Mouse (Mus musculus) liver, adult 2 months (tissue): ENCODE measurements around the gene Rspry1. TPM values are rescaled to one million over a fixed set of nuclear protein-coding genes. Genes with fewer than 3 reads are reported as not detected.

ENCODE experiments used
- DNase-seq: peaks from one replicate; pipeline ENCODE4 v3.0.0-alpha.2; 2011; ENCODE audit warnings: low read depth, low spot score; ENCODE audit errors: extremely low read depth
- H3K27ac ChIP-seq: fragments of 200-500 bp; replicated peaks from 2 replicates; pipeline ENCODE4 v1.5.1; 2012; ENCODE audit warnings: low read depth, mild to moderate bottlenecking, control low read depth, inconsistent platforms, low read length; ENCODE audit not compliant: insufficient read depth
- H3K27me3 ChIP-seq: fragments of 200-500 bp; 2 replicates; pipeline ENCODE4 v1.6.1; 2012; ENCODE audit warnings: mild to moderate bottlenecking, moderate library complexity, low read length, inconsistent platforms; ENCODE audit not compliant: control insufficient read depth, insufficient read depth
- H3K36me3 ChIP-seq: fragments of 200-500 bp; 2 replicates; pipeline ENCODE4 v1.6.1; 2012; ENCODE audit warnings: low read length, inconsistent platforms; ENCODE audit not compliant: control insufficient read depth, insufficient read depth
- H3K4me1 ChIP-seq: fragments of 200-500 bp; 2 replicates; pipeline ENCODE4 v1.6.1; 2011; ENCODE audit warnings: low read length; ENCODE audit not compliant: control insufficient read depth, insufficient read depth
- H3K4me3 ChIP-seq: fragments of 200-500 bp; 2 replicates; pipeline ENCODE4 v1.5.1; 2011; ENCODE audit warnings: low read depth, mild to moderate bottlenecking, control low read depth, low read length, moderate library complexity; ENCODE audit not compliant: insufficient read depth
- H3K79me2 ChIP-seq: fragments of 200-500 bp; 2 replicates; pipeline ENCODE4 v1.6.1; 2012; ENCODE audit warnings: inconsistent platforms, mild to moderate bottlenecking, low read length, moderate library complexity; ENCODE audit not compliant: control insufficient read depth, insufficient read depth
- H3K9ac ChIP-seq: fragments of 200-500 bp; 2 replicates; pipeline ENCODE4 v1.6.1; 2012; ENCODE audit warnings: low read depth, mild to moderate bottlenecking, control low read depth, inconsistent platforms, low read length
- CTCF ChIP-seq: fragments of 200-500 bp; IDR thresholded peaks from 2 replicates; pipeline ENCODE4 v1.5.1; 2011; ENCODE audit warnings: low read depth, low read length, control low read depth
- POLR2A ChIP-seq: fragments of 200-500 bp; IDR thresholded peaks from 2 replicates; pipeline ENCODE4 v1.6.1; 2011; ENCODE audit warnings: low read length, control low read depth; ENCODE audit not compliant: insufficient read depth; ENCODE audit errors: extremely low read depth
- WGBS: fragments of 180-500 bp; shearing (Covaris S2); methylation state at CpG from one replicate; pipeline ENCODE4 v1.1.7; 2018; 5-methylcytosine and 5-hydroxymethylcytosine counted together
- polyA plus RNA-seq: library from polyadenylated mRNA; depleted of rRNA; stranded (reverse); fragments of >200 nt; gene quantifications from 2 replicates; pipeline ENCODE4 v1.2.3, GENCODE M21; 2012
- total RNA-seq: library from RNA; depleted of rRNA; stranded (reverse); fragments of >200 nt; gene quantifications from 2 replicates; pipeline ENCODE4 v1.2.3, GENCODE M21; 2014

Gene Rspry1
- total and polyA plus RNA-seq, 2 experiments: 5.7 to 21.4 TPM

- DNase-seq: no peak
- H3K9ac ChIP-seq: no peak overlapping the region
- peaks cover 2% of the 10 kb centered on the region; the same call in 1 of the 2 replicates for H3K36me3 ChIP-seq
- H3K79me2 ChIP-seq: no peaks in the 10 kb centered on the region
- no peaks in the 10 kb centered on the region for H3K4me1 ChIP-seq
- 64% methylated on average over 15 of the region's 15 CpGs for WGBS
- H3K4me3 ChIP-seq: no peak overlapping the region
- no peak overlapping the region for H3K27ac ChIP-seq
- TF ChIP-seq POLR2A (no peak), CTCF (no peak)
- no peaks in the 10 kb centered on the region for H3K27me3 ChIP-seq
Measured at GRCm38 (mm10) chr8:94566446-94567158, 35.1 kb upstream of the Rspry1 start.

- H3K79me2 ChIP-seq: no peaks in the 10 kb centered on the region
- H3K4me1 ChIP-seq: no peaks in the 10 kb centered on the region
- H3K9ac ChIP-seq: no peak overlapping the region
- no peak for TF ChIP-seq POLR2A
- no peak for TF ChIP-seq CTCF
- H3K27me3 ChIP-seq: no peaks in the 10 kb centered on the region
- H3K36me3 ChIP-seq: peaks cover 2% of the 10 kb centered on the region; the same call in 1 of the 2 replicates
- no peak overlapping the region for H3K4me3 ChIP-seq
- no peak overlapping the region for H3K27ac ChIP-seq
- 85% methylated on average over 8 of the region's 8 CpGs for WGBS
- DNase-seq: no peak
Measured at GRCm38 (mm10) chr8:94567159-94567849, 34.4 kb upstream of the Rspry1 start.

GRCm38 (mm10) chr8:94568098-94568497 is 33.6 kb upstream of the Rspry1 start:
- H3K27ac ChIP-seq: no peak overlapping the region
- no peak overlapping the region for H3K4me3 ChIP-seq
- no peak for DNase-seq
- H3K79me2 ChIP-seq: no peaks in the 10 kb centered on the region
- peaks cover 4% of the 10 kb centered on the region; the same call in 1 of the 2 replicates for H3K36me3 ChIP-seq
- TF ChIP-seq POLR2A (no peak), CTCF (no peak)
- no peaks in the 10 kb centered on the region for H3K27me3 ChIP-seq
- 97% methylated on average over 8 of the region's 8 CpGs for WGBS
- no peak overlapping the region for H3K9ac ChIP-seq
- H3K4me1 ChIP-seq: no peaks in the 10 kb centered on the region

GRCm38 (mm10) chr8:94569419-94569818 is 32.3 kb upstream of the Rspry1 start:
- DNase-seq: no peak
- 91% methylated on average over 1 of the region's 1 CpGs for WGBS
- no peak overlapping the region for H3K9ac ChIP-seq
- H3K36me3 ChIP-seq: peaks cover 5% of the 10 kb centered on the region; the same call in 1 of the 2 replicates
- no peaks in the 10 kb centered on the region for H3K79me2 ChIP-seq
- H3K4me1 ChIP-seq: no peaks in the 10 kb centered on the region
- TF ChIP-seq CTCF: no peak
- no peak for TF ChIP-seq POLR2A
- no peaks in the 10 kb centered on the region for H3K27me3 ChIP-seq
- no peak overlapping the region for H3K27ac ChIP-seq
- H3K4me3 ChIP-seq: no peak overlapping the region

GRCm38 (mm10) chr8:94571896-94572295 is 29.8 kb upstream of the Rspry1 start:
- TF ChIP-seq POLR2A (no peak), CTCF (no peak)
- H3K27me3 ChIP-seq: no peaks in the 10 kb centered on the region
- H3K4me3 ChIP-seq: no peak overlapping the region
- no peak for DNase-seq
- WGBS: 72% methylated on average over 2 of the region's 2 CpGs
- no peaks in the 10 kb centered on the region for H3K4me1 ChIP-seq
- peaks cover 23% of the 10 kb centered on the region for H3K36me3 ChIP-seq
- H3K79me2 ChIP-seq: no peaks in the 10 kb centered on the region
- no peak overlapping the region for H3K9ac ChIP-seq
- no peak overlapping the region for H3K27ac ChIP-seq
